Comparison of ENCODE assay signal across 8 mouse cellular contexts in the genomic region with DNA sequence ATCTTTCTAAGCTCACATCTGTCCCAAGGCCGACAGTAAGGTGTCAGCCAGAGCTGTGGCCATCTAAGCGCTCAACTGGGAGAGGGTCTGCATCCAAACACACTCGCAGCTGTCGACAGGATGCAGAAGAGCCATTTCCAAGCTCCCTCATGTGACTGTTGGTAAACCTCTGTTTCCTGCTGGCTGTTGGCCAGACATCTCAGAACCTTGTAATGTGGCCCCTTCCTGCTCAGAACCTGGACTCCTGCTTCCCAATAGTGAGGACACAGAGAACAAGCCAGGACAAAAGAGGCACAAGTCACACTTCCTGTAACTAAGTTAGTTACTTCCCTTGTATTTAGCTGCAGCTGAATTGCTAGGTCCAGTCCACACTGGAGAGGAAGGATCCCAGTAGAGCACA.
A peak's percentile ranks its signal among the peaks of the same experiment; 100 is the strongest.
DNase-seq lines count a peak whose midpoint lies in the region; ATAC-seq and TF ChIP-seq lines count a peak whose summit lies in the region.

No protein-coding gene starts in this region.

- peak overlapping the region; percentile 77 for H3K27ac ChIP-seq in brown adipose tissue, adult 24 weeks (replicated peaks; ENCODE audit: low read depth, low read length)
- peak overlapping the region; percentile 55 for H3K27ac ChIP-seq in limb, embryonic 13.5 days
- H3K27ac ChIP-seq in midbrain, postnatal 0 days (ENCODE audit: low read depth, low read length): no peak overlapping the region

- 0 out of 2 replicates have a peak, but pooled peaks have one; percentile 42 for ATAC-seq in limb, embryonic 13.5 days (ENCODE audit: low FRiP score, low read depth)
- ATAC-seq in midbrain, postnatal 0 days (ENCODE audit: low FRiP score): no peak

- intact Hi-C loops in heart, postnatal 14 days (cut with DNase I): no loop called here

- H3K36me3 ChIP-seq in limb, embryonic 13.5 days: no peaks in the 10 kb centered on the region
- no peaks in the 10 kb centered on the region for H3K36me3 ChIP-seq in midbrain, postnatal 0 days (ENCODE audit: insufficient read depth, low read length)

- H3K27me3 ChIP-seq in limb, embryonic 13.5 days: no peaks in the 10 kb centered on the region
- no peaks in the 10 kb centered on the region for H3K27me3 ChIP-seq in midbrain, postnatal 0 days (ENCODE audit: insufficient read depth, low read length)

- H3K4me2 ChIP-seq in limb, embryonic 13.5 days (replicated peaks): no peak overlapping the region
- H3K4me2 ChIP-seq in midbrain, postnatal 0 days (ENCODE audit: low read depth, low read length, poor library complexity, severe bottlenecking): no peak overlapping the region

- no peak for TF ChIP-seq CTCF in midbrain, postnatal 0 days (IDR thresholded peaks at IDR 0.05)

- 56% methylated on average over 4 of the region's 4 CpGs for whole genome bisulfite sequencing in limb, embryonic 13.5 days
- 78% methylated on average over 4 of the region's 4 CpGs for whole genome bisulfite sequencing in midbrain, postnatal 0 days

- no peak overlapping the region for H3K9ac ChIP-seq in limb, embryonic 13.5 days
- H3K9ac ChIP-seq in midbrain, postnatal 0 days (replicated peaks; ENCODE audit: low read length, poor library complexity, severe bottlenecking): no peak overlapping the region

- peaks cover 6% of the 10 kb centered on the region; the same call in 1 of the 2 replicates for H3K4me1 ChIP-seq in brown adipose tissue, adult 24 weeks (ENCODE audit: control insufficient read depth, insufficient read depth, insufficient read length, low read length)
- peaks cover 23% of the 10 kb centered on the region for H3K4me1 ChIP-seq in limb, embryonic 13.5 days
- no peaks in the 10 kb centered on the region for H3K4me1 ChIP-seq in midbrain, postnatal 0 days (ENCODE audit: insufficient read depth, low read length)

- peak; percentile 30 for DNase-seq in layer of hippocampus, adult 9-10 months (ENCODE audit: low spot score)
- DNase-seq in layer of hippocampus, adult 18-20 months (ENCODE audit: low spot score in 2 of 2): no peak
- peak; percentile 66 to 72 for DNase-seq in heart, postnatal 14 days
- DNase-seq in ovary, postnatal 36 days (ENCODE audit: low spot score): peak; percentile 22
- no peak for DNase-seq in cerebellum, adult 9-10 months
- DNase-seq in midbrain, postnatal 0 days (ENCODE audit: low spot score): no peak

- H3K4me3 ChIP-seq in brown adipose tissue, adult 24 weeks (ENCODE audit: insufficient read depth, low read depth, low read length): no peak overlapping the region
- H3K4me3 ChIP-seq in limb, embryonic 13.5 days: no peak overlapping the region
- H3K4me3 ChIP-seq in midbrain, postnatal 0 days (ENCODE audit: low read depth, low read length): no peak overlapping the region

- no peaks in the 10 kb centered on the region for H3K9me3 ChIP-seq in limb, embryonic 13.5 days
- no peaks in the 10 kb centered on the region for H3K9me3 ChIP-seq in midbrain, postnatal 0 days (ENCODE audit: low read length)

Comparison
In these comparisons a context has a peak if more than half of its experiments do, and no peak if none do; other contexts are left out.
1. DNase-seq: peak in layer of hippocampus, adult 9-10 months (single experiment), heart, postnatal 14 days (2 of 2) and ovary, postnatal 36 days (single experiment); none in layer of hippocampus, adult 18-20 months (0 of 2), cerebellum, adult 9-10 months (single experiment) and midbrain, postnatal 0 days (single experiment).